Mouse (Mus musculus) frontal cortex, postnatal 14 days (tissue): ENCODE results near the gene Ahsa1.
"Not testable (repeated sequence)": the region's sequence is repeated elsewhere in the genome, so short reads cannot be mapped to it uniquely, and the experiment has no call there.

ENCODE experiments used
- DNase-seq, 2 experiments: peaks; one replicate each; pipeline ENCODE4 v3.0.0; 2022; ENCODE audit warnings: low spot score in 2 of 2

Ahsa1 gene

GRCm38 (mm10) chr12:87281766-87282165 is 15.5 kb downstream of the Ahsa1 start:
- DNase-seq: no peak

- DNase-seq: no peak
Measured at GRCm38 (mm10) chr12:87282743-87283142, 16.5 kb downstream of the Ahsa1 start.

GRCm38 (mm10) chr12:87283706-87284105 is 17.4 kb downstream of the Ahsa1 start:
- DNase-seq: no peak

- DNase-seq: no peak
Measured at GRCm38 (mm10) chr12:87284268-87284667, 18.0 kb downstream of the Ahsa1 start.

- DNase-seq: no peak
Measured at GRCm38 (mm10) chr12:87284726-87285125, 18.4 kb downstream of the Ahsa1 start.

GRCm38 (mm10) chr12:87289100-87289499 is 22.8 kb downstream of the Ahsa1 start:
- DNase-seq: no peak

GRCm38 (mm10) chr12:87293934-87294333 is 27.7 kb downstream of the Ahsa1 start:
- DNase-seq: no peak

GRCm38 (mm10) chr12:87299037-87299656 is 32.9 kb downstream of the Ahsa1 start:
- DNase-seq: no peak

- DNase-seq: no peak
Measured at GRCm38 (mm10) chr12:87299657-87300440, 33.6 kb downstream of the Ahsa1 start, which contains the start of gene Ism2. Gene Ism2, minus strand, starts transcription at chr12:87299705.

- no peak for DNase-seq
Measured at GRCm38 (mm10) chr12:87300441-87300690, 34.1 kb downstream of the Ahsa1 start.

GRCm38 (mm10) chr12:87301189-87301588 is 34.9 kb downstream of the Ahsa1 start:
- DNase-seq: no peak

- no peak for DNase-seq
Measured at GRCm38 (mm10) chr12:87305767-87306583, 39.7 kb downstream of the Ahsa1 start.

GRCm38 (mm10) chr12:87306584-87306844 is 40.2 kb downstream of the Ahsa1 start:
- DNase-seq: not testable (repeated sequence)

- no peak for DNase-seq
Measured at GRCm38 (mm10) chr12:87313098-87313497, 46.8 kb downstream of the Ahsa1 start.

- DNase-seq: no peak
Measured at GRCm38 (mm10) chr12:87317951-87318350, 51.7 kb downstream of the Ahsa1 start.

GRCm38 (mm10) chr12:87319229-87319628 is 53.0 kb downstream of the Ahsa1 start:
- no peak for DNase-seq
